Mouse (Mus musculus): ENCODE measurements around the gene Cdc6. TPM values are rescaled to one million over a fixed set of nuclear protein-coding genes. Genes with fewer than 3 reads are reported as not detected.

The Cdc6 gene
- total and polyA plus RNA-seq, 3 experiments: 56.9 to 104 (median 69.4) TPM

GRCm38 (mm10) chr11:98936606-98937409, 29.2 kb downstream of the Cdc6 start:
- peaks cover 16% of the 10 kb centered on the region for H3K79me2 ChIP-seq (ENCODE audit: control insufficient read depth, insufficient read depth, low read length, poor library complexity)
- H3K4me1 ChIP-seq (ENCODE audit: control insufficient read depth in 1 of 2, insufficient read depth in 2 of 2, low read length in 2 of 2): peaks cover 15 to 32% of the 10 kb centered on the region in 2 experiments
- H3K4me3 ChIP-seq (ENCODE audit: control insufficient read depth in 1 of 2, insufficient read depth in 1 of 2, low read depth in 2 of 2, low read length in 2 of 2): peak overlapping the region; percentile 65 to 100
- no peaks in the 10 kb centered on the region for H3K27me3 ChIP-seq (ENCODE audit: control insufficient read depth in 1 of 2, insufficient read depth in 2 of 2, low read length in 2 of 2)
- peak overlapping the region; percentile 71 for H3K9ac ChIP-seq (ENCODE audit: control insufficient read depth, low read depth, low read length, poor library complexity, severe bottlenecking)
- H3K27ac ChIP-seq (ENCODE audit: control insufficient read depth, low read depth, low read length): no peak overlapping the region
- no peaks in the 10 kb centered on the region for H3K9me3 ChIP-seq (replicated peaks; ENCODE audit: insufficient read depth, low read length)
- TF ChIP-seq NELFE (IDR thresholded peaks at IDR 0.05; ENCODE audit: low read depth, low read length): no peak
- TF ChIP-seq MEF2A (IDR thresholded peaks at IDR 0.05; ENCODE audit: extremely low read depth, insufficient replicate concordance, low read depth, low read length, poor library complexity, severe bottlenecking): no peak
- TF ChIP-seq TAL1 (IDR thresholded peaks at IDR 0.05; ENCODE audit: low read length): no peak
- no peak for TF ChIP-seq POLR2AphosphoS5 (IDR thresholded peaks at IDR 0.05; ENCODE audit: borderline replicate concordance, low read depth, low read length)
- no peak for TF ChIP-seq GABPA (IDR thresholded peaks at IDR 0.05; ENCODE audit: low read depth, low read length)
- no peak for TF ChIP-seq NRF1 (IDR thresholded peaks at IDR 0.05; ENCODE audit: insufficient read depth, low read depth, low read length, poor library complexity, severe bottlenecking)
- no peak for TF ChIP-seq BHLHE40 (IDR thresholded peaks at IDR 0.05; ENCODE audit: borderline replicate concordance, low read depth, low read length)
- no peak for TF ChIP-seq USF1 (IDR thresholded peaks at IDR 0.05; ENCODE audit: low read depth, low read length)
- no peak for TF ChIP-seq USF2 (IDR thresholded peaks at IDR 0.05; ENCODE audit: borderline replicate concordance in 1 of 2, insufficient read depth in 1 of 2, low read depth in 1 of 2, low read length in 2 of 2)
- no peak for TF ChIP-seq ZKSCAN1 (IDR thresholded peaks at IDR 0.05; ENCODE audit: low read depth, low read length)
- no peak for TF ChIP-seq RCOR1 (IDR thresholded peaks at IDR 0.05; ENCODE audit: low read depth, low read length)
- TF ChIP-seq MAX (IDR thresholded peaks at IDR 0.05; ENCODE audit: low read length): no peak
- no peak for TF ChIP-seq SMC3 (IDR thresholded peaks at IDR 0.05; ENCODE audit: low read depth, low read length)
- H3K36me3 ChIP-seq (ENCODE audit: control insufficient read depth in 1 of 2, insufficient read depth in 2 of 2, low read length in 2 of 2): peaks cover 0 to 7% of the 10 kb centered on the region in 2 experiments; a peak in 2 of 4 replicates
- DNase-seq (ENCODE audit: low read depth, low spot score): no peak

GRCm38 (mm10) chr11:98937410-98937913, 29.9 kb downstream of the Cdc6 start:
- peak overlapping the region; percentile 87 for H3K9ac ChIP-seq (ENCODE audit: control insufficient read depth, low read depth, low read length, poor library complexity, severe bottlenecking)
- no peaks in the 10 kb centered on the region for H3K9me3 ChIP-seq (replicated peaks; ENCODE audit: insufficient read depth, low read length)
- peak; percentile 97 for DNase-seq (ENCODE audit: low read depth, low spot score)
- peaks cover 15 to 35% of the 10 kb centered on the region in 2 experiments for H3K4me1 ChIP-seq (ENCODE audit: control insufficient read depth in 1 of 2, insufficient read depth in 2 of 2, low read length in 2 of 2)
- H3K4me3 ChIP-seq (ENCODE audit: control insufficient read depth in 1 of 2, insufficient read depth in 1 of 2, low read depth in 2 of 2, low read length in 2 of 2): peak overlapping the region; percentile 65 to 100
- no peaks in the 10 kb centered on the region for H3K27me3 ChIP-seq (ENCODE audit: control insufficient read depth in 1 of 2, insufficient read depth in 2 of 2, low read length in 2 of 2)
- H3K79me2 ChIP-seq (ENCODE audit: control insufficient read depth, insufficient read depth, low read length, poor library complexity): peaks cover 16% of the 10 kb centered on the region
- H3K36me3 ChIP-seq (ENCODE audit: control insufficient read depth in 1 of 2, insufficient read depth in 2 of 2, low read length in 2 of 2): peaks cover 0 to 7% of the 10 kb centered on the region in 2 experiments; a peak in 2 of 4 replicates
- peak overlapping the region; percentile 58 for H3K27ac ChIP-seq (ENCODE audit: control insufficient read depth, low read depth, low read length)
- TF ChIP-seq MAZ (IDR thresholded peaks at IDR 0.05; ENCODE audit: low read depth, low read length): peak; percentile 94
- TF ChIP-seq KAT2A (conservative IDR thresholded peaks at IDR 0.05; ENCODE audit: low read depth, low read length): no peak; the same call in 1 of the 2 replicates
- no peak for TF ChIP-seq SMC3 (IDR thresholded peaks at IDR 0.05; ENCODE audit: low read depth, low read length)
- TF ChIP-seq CHD2 (IDR thresholded peaks at IDR 0.05; ENCODE audit: low read length): no peak
- TF ChIP-seq BHLHE40 (IDR thresholded peaks at IDR 0.05; ENCODE audit: borderline replicate concordance, low read depth, low read length): peak; percentile 97
- no peak for TF ChIP-seq CHD1 (IDR thresholded peaks at IDR 0.05; ENCODE audit: low read depth, low read length)
- TF ChIP-seq NRF1 (IDR thresholded peaks at IDR 0.05; ENCODE audit: insufficient read depth, low read depth, low read length, poor library complexity, severe bottlenecking): no peak
- TF ChIP-seq MEF2A (IDR thresholded peaks at IDR 0.05; ENCODE audit: extremely low read depth, insufficient replicate concordance, low read depth, low read length, poor library complexity, severe bottlenecking): no peak
- TF ChIP-seq CTCF (IDR thresholded peaks at IDR 0.05 in 2 of 3, conservative IDR thresholded peaks at IDR 0.05 in 1 of 3; ENCODE audit: control insufficient read depth in 1 of 3, insufficient read depth in 1 of 3, low read depth in 2 of 3, low read length in 3 of 3, poor library complexity in 1 of 3, severe bottlenecking in 1 of 3): no peak
- TF ChIP-seq ZC3H11A (IDR thresholded peaks at IDR 0.05; ENCODE audit: low read depth, low read length): no peak
- TF ChIP-seq POLR2AphosphoS2 (IDR thresholded peaks at IDR 0.05; ENCODE audit: low read length): no peak
- TF ChIP-seq MAFK (IDR thresholded peaks at IDR 0.05; ENCODE audit: borderline replicate concordance, low read depth, low read length): no peak
- peak; percentile 90 for TF ChIP-seq MXI1 (IDR thresholded peaks at IDR 0.05; ENCODE audit: low read depth, low read length)
- TF ChIP-seq ZMIZ1 (IDR thresholded peaks at IDR 0.05; ENCODE audit: low read depth, low read length): no peak
- no peak for TF ChIP-seq MYB (IDR thresholded peaks at IDR 0.05; ENCODE audit: low read depth, low read length)
- no peak for TF ChIP-seq RAD21 (IDR thresholded peaks at IDR 0.05; ENCODE audit: low read depth, low read length)
- no peak for TF ChIP-seq ETS1 (IDR thresholded peaks at IDR 0.05; ENCODE audit: low read depth, low read length)
- no peak; the same call in 1 of the 2 replicates for TF ChIP-seq ELF1 (IDR thresholded peaks at IDR 0.05; ENCODE audit: low read depth, low read length)
- TF ChIP-seq MAX (IDR thresholded peaks at IDR 0.05; ENCODE audit: low read length): peak; percentile 76
- TF ChIP-seq E2F4 (IDR thresholded peaks at IDR 0.05; ENCODE audit: borderline replicate concordance, low read depth, low read length): no peak

All from MEL (cell line).